Mouse (Mus musculus): ENCODE measurements at regions not wholly inside any gene's neighbourhood (a gene's known extent, or its start where the extent isn't known, plus 50 kb on each side); places are given as distances from the start of the nearest gene placed in this dataset.

DNA sequence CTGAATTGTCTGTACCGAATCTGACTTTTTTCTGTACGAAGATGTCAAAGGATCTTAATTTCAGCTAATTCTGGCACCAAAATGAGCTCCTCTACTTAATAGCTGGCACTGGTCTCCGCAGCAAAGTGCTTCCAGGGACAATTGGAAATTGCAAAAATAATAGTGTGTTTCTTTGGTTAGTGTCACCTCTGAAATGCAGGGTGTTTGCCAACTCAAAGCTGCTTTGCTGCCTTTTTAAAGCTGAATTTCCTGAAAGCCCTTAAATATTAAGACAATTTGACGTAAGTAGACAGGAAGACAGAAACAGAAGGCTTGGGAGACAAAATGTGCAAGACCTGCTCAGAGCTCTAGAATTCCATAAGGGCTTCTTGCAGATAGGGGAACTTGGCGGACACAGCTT lies 288.5 kb upstream of the Npvf start:
- Histone ChIP-seq H3K9ac (ENCODE audit: insufficient read depth, low read depth) (no peak overlapping the region), H3K27me3 (replicated peaks) (no peaks in the 10 kb centered on the region), H3K4me3 (replicated peaks in 1 of 3; ENCODE audit: low read depth in 2 of 3, low read length in 2 of 3, poor library complexity in 1 of 3) (no peak overlapping the region), H3K4me1 (ENCODE audit: control insufficient read depth in 1 of 2, insufficient read depth in 2 of 2) (peaks cover 0 to 12% of the 10 kb centered on the region in 2 experiments; a peak in 1 of 4 replicates), H3K4me2 (ENCODE audit: insufficient read depth, low read depth, poor library complexity, severe bottlenecking) (no peak overlapping the region), H3K79me2 (replicated peaks; ENCODE audit: control insufficient read depth, extremely low read depth, insufficient read depth, poor library complexity, severe bottlenecking) (no peaks in the 10 kb centered on the region), H3K36me3 (replicated peaks in 1 of 2; ENCODE audit: control insufficient read depth in 1 of 2, insufficient read depth in 1 of 2, low read length in 1 of 2) (no peaks in the 10 kb centered on the region), H3K9me3 (replicated peaks; ENCODE audit: low read length) (no peaks in the 10 kb centered on the region), H3K27ac (ENCODE audit: insufficient read depth, low read depth) (no peak overlapping the region)
- no peak for TF ChIP-seq KAT2A (IDR thresholded peaks at IDR 0.05; ENCODE audit: insufficient replicate concordance, low read length)
- no peak for TF ChIP-seq MXI1 (IDR thresholded peaks at IDR 0.05; ENCODE audit: low read depth, low read length)
- no peak for TF ChIP-seq POLR2A (IDR thresholded peaks at IDR 0.05; ENCODE audit: low read depth, low read length)
- no peak for TF ChIP-seq MAZ (IDR thresholded peaks at IDR 0.05; ENCODE audit: low read depth, low read length)
- TF ChIP-seq E2F4 (IDR thresholded peaks at IDR 0.05; ENCODE audit: insufficient replicate concordance, low read depth, low read length): no peak
- TF ChIP-seq ZKSCAN1 (IDR thresholded peaks at IDR 0.05; ENCODE audit: borderline replicate concordance, low read depth, low read length): no peak
- no peak for TF ChIP-seq PAX5 (IDR thresholded peaks at IDR 0.05; ENCODE audit: low read length)
- no peak for TF ChIP-seq ETS1 (conservative IDR thresholded peaks at IDR 0.05; ENCODE audit: low read depth, low read length)
- TF ChIP-seq POLR2AphosphoS2 (IDR thresholded peaks at IDR 0.05; ENCODE audit: low read depth, low read length): no peak
- no peak for TF ChIP-seq ZC3H11A (IDR thresholded peaks at IDR 0.05; ENCODE audit: low read depth, low read length)
- TF ChIP-seq CHD2 (IDR thresholded peaks at IDR 0.05; ENCODE audit: low read length): no peak
- no peak for TF ChIP-seq ZNF384 (IDR thresholded peaks at IDR 0.05; ENCODE audit: low read depth, low read length)
- no peak for TF ChIP-seq RCOR1 (conservative IDR thresholded peaks at IDR 0.05; ENCODE audit: low read depth, low read length)
- dilution Hi-C loops (cut with MboI; ENCODE audit: extremely low pct_ligation_motif_present, extremely low pct_unique_long_range_greater_than_20kb, low sequenced_read_pairs): no loop called here
- DNase-seq (ENCODE audit: extremely low read depth): no peak
- in situ Hi-C loops (cut with MboI; ENCODE audit: low pct_ligation_motif_present, low pct_unique_long_range_greater_than_20kb, low sequenced_read_pairs): no loop called here

DNA sequence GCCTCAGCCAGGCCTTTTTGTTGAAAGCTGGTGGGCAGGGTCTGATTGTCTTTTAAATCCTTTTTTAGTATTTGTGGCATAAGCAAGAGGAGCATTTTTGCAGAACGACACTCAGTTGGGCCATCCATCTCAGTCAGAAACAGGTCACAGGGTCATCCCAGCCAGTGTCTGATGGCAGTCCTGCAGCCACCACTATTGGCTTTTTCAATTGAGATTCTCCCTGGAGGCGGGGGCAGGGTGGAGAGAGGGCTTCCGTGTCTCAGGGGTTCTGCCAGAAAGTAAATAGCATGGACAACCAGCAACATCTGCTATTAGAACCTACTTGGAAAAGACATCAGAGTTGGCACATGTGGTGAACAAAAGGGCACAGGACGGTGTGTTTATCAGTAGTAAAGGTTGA lies 293.8 kb upstream of the Npvf start:
- Histone ChIP-seq H3K27me3 (replicated peaks) (no peaks in the 10 kb centered on the region), H3K79me2 (replicated peaks; ENCODE audit: control insufficient read depth, extremely low read depth, insufficient read depth, poor library complexity, severe bottlenecking) (no peaks in the 10 kb centered on the region), H3K9ac (ENCODE audit: insufficient read depth, low read depth) (no peak overlapping the region), H3K36me3 (replicated peaks in 1 of 2; ENCODE audit: control insufficient read depth in 1 of 2, insufficient read depth in 1 of 2, low read length in 1 of 2) (no peaks in the 10 kb centered on the region), H3K4me3 (replicated peaks in 1 of 3; ENCODE audit: low read depth in 2 of 3, low read length in 2 of 3, poor library complexity in 1 of 3) (no peak overlapping the region), H3K4me1 (ENCODE audit: control insufficient read depth in 1 of 2, insufficient read depth in 2 of 2) (0 out of 4 replicates have a peak, but pooled peaks cover 0 to 7% of the 10 kb centered on the region in 2 experiments), H3K9me3 (replicated peaks; ENCODE audit: low read length) (no peaks in the 10 kb centered on the region), H3K27ac (ENCODE audit: insufficient read depth, low read depth) (no peak overlapping the region), H3K4me2 (ENCODE audit: insufficient read depth, low read depth, poor library complexity, severe bottlenecking) (no peak overlapping the region)
- in situ Hi-C loops (cut with MboI; ENCODE audit: low pct_ligation_motif_present, low pct_unique_long_range_greater_than_20kb, low sequenced_read_pairs): no loop called here
- dilution Hi-C loops (cut with MboI; ENCODE audit: extremely low pct_ligation_motif_present, extremely low pct_unique_long_range_greater_than_20kb, low sequenced_read_pairs): no loop called here
- DNase-seq (ENCODE audit: extremely low read depth): no peak
- TF ChIP-seq TBP (conservative IDR thresholded peaks at IDR 0.05; ENCODE audit: low read depth, low read length): no peak
- TF ChIP-seq JUN (IDR thresholded peaks at IDR 0.05; ENCODE audit: insufficient read depth, low read depth, low read length): no peak
- no peak for TF ChIP-seq ZKSCAN1 (IDR thresholded peaks at IDR 0.05; ENCODE audit: borderline replicate concordance, low read depth, low read length)
- no peak for TF ChIP-seq MXI1 (IDR thresholded peaks at IDR 0.05; ENCODE audit: low read depth, low read length)
- TF ChIP-seq MAFK (IDR thresholded peaks at IDR 0.05; ENCODE audit: insufficient replicate concordance, low read length): no peak
- no peak for TF ChIP-seq NRF1 (IDR thresholded peaks at IDR 0.05; ENCODE audit: low read depth, low read length)
- TF ChIP-seq EP300 (IDR thresholded peaks at IDR 0.05; ENCODE audit: low read length): no peak
- TF ChIP-seq ZNF384 (IDR thresholded peaks at IDR 0.05; ENCODE audit: low read depth, low read length): no peak
- TF ChIP-seq NELFE (IDR thresholded peaks at IDR 0.05; ENCODE audit: low read depth, low read length): no peak
- TF ChIP-seq TCF12 (IDR thresholded peaks at IDR 0.05; ENCODE audit: low read depth, low read length): no peak
- no peak for TF ChIP-seq RCOR1 (conservative IDR thresholded peaks at IDR 0.05; ENCODE audit: low read depth, low read length)
- TF ChIP-seq ETS1 (conservative IDR thresholded peaks at IDR 0.05; ENCODE audit: low read depth, low read length): no peak
- no peak for TF ChIP-seq ZC3H11A (IDR thresholded peaks at IDR 0.05; ENCODE audit: low read depth, low read length)
- no peak for TF ChIP-seq PAX5 (IDR thresholded peaks at IDR 0.05; ENCODE audit: low read length)
- no peak for TF ChIP-seq RAD21 (IDR thresholded peaks at IDR 0.05; ENCODE audit: low read depth, low read length)
- no peak for TF ChIP-seq SIN3A (IDR thresholded peaks at IDR 0.05; ENCODE audit: low read length)
- TF ChIP-seq CHD1 (IDR thresholded peaks at IDR 0.05; ENCODE audit: low read depth, low read length): no peak
